Mouse (Mus musculus): ENCODE measurements around the gene Trit1.

The Trit1 gene

DNA sequence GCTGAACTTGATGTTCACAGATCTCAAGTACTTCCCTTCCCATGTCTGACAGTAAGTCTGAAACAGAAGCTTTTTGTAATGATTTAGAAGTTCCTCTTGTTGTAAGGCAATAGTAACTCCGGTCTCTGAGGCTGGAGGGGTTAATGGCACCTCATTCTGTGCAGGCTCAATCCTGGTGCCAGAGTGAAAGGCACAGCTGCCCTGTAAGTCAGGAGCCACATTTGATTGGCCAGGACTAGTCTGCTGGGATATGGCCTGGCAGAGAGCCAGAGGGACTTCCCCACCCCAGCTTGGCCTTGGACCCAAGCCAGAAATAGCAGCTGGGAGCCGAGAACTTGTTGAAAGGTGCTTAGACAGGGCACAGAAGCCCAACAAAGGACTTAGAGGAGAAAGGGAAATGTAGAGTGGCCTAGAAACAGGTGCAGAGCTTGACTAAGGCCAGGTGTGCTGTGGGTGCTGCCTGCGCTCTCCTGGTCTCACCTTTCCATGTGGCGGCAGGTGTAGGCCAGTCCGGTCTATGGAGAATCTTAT is 34.3 kb downstream of the Trit1 start:
- peak; percentile 45 to 50 for DNase-seq (ENCODE audit: low spot score in 2 of 2)

DNA sequence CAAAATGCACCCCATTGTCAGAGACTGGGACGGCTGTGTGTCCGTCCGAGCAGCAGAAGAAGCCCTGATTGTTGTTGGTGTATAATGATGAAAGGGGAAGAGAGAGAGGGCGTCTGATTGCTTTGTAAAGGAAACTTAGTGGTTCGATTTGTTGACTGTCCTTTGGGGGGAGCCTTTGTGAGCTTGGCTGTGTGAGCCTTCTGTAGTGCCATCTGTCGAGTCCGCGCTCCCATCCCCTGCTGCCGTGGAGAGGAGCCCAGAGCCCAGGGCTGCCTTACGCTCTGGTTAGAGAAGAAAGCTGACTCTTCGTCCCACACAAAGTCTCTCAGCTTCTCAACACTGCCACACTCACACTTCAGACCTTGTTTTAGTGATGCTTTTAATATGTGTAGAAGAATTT is 36.8 kb downstream of the Trit1 start:
- peak; percentile 58 to 62 for DNase-seq (ENCODE audit: low spot score in 2 of 2)

DNA sequence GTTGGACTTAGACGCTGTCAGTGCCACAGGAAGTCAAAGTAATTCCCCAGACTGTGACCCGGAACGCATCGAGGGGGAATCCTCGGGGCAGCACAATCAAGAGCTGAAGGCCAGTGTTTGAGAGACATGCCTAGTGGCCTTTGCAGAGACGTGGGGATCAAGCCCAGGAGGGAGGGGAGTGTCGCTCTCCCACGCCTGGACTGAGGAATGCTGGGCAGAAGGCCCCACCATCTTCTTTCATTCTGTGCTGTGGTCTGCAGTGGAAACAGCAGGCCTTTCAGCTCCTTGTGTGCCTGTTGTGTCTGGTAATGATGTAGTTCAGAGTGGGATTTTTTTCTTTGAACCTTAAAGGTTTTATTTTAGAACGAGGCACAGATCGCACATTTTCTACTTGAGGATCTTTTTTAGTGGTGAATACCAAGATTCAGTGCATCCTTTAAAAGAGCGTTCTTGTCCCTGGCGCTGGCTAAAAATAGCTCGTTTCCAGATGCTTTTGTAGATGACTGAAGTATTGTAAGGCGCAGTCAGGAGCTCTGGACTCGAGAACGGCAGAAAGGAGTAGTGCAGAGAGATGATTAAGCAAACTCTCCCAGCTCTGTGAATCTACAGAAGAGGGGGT is 37.9 kb downstream of the Trit1 start:
- peak; percentile 63 to 81 for DNase-seq (ENCODE audit: low spot score in 2 of 2)

DNA sequence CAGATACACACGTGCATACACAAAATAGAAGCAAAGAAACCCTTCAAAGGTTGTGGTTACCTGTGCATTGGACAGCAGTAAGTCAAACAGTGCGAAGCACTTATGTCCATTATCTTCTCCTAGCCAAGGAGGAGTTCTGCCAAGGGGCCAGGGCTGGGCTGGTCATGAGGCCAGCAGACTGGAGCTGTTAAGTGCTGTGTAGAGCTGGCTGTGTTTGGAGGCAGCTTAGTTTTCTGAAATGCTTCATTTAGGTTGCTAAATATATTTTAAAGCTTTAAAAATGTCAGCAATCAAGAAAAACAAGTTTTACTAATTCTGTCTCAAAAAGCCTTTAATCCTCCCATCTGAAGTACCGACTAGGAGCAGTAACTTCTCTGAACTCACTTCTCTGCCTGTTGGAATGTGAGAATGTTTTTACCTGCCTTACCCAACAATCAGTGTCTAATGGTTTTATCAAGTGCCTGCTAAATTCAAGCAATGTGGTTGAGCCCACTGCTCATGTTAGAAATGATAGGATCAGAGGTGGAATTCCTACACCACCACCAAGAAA is 40.2 kb downstream of the Trit1 start:
- DNase-seq (ENCODE audit: low spot score in 2 of 2) = no peak

GRCm38 (mm10) chr4:123057957-123058356 is 41.6 kb downstream of the Trit1 start:
- DNase-seq (ENCODE audit: low spot score in 2 of 2) = no peak

- DNase-seq (ENCODE audit: low spot score in 2 of 2) = no peak
Observed at GRCm38 (mm10) chr4:123061744-123062143, 45.3 kb downstream of the Trit1 start.

- DNase-seq (ENCODE audit: low spot score in 2 of 2) = no peak
Observed at GRCm38 (mm10) chr4:123068646-123069045, 52.2 kb downstream of the Trit1 start.

- DNase-seq (ENCODE audit: low spot score in 2 of 2) = no peak
Observed at GRCm38 (mm10) chr4:123071266-123071966, 55.0 kb downstream of the Trit1 start.

DNA sequence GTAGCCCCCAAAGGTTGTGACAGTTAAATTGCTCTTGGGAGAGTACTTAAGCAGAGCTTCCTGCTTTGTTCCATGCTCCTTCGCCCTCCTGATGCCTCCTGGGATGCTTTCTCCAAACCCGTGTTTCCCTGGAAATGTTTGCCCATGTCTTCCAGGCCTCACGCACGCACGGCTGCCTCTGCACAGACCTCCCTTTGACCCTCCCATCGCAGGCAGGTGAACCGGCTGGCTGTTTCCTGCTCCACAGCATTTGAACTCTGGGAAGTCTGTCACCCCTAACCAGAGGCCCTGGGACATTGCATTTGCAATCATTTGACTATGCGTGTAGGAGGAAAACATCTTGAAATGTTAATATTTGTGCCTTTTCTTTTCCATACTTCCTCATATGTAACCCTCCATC is 60.5 kb downstream of the Trit1 start:
- DNase-seq (ENCODE audit: low spot score in 2 of 2) = no peak

DNA sequence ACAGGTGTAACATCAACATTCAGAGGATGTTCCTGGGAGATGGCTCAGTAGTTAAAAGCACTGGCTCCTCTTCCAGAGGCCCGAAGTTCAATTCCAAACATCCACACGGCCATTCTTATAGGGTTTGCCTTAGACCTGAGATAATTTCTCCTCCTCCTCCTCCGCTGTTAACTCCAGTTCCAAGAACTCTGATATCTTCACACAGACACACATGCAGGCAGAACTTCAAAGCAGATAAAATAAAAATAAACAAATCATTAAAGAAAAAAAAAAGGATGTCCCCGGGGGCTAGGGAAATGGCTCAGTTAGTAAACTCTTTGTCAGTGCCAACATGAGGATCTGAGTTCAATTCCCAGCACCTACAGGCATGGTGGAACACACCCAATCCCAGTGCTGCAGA is 61.8 kb downstream of the Trit1 start:
- no peak for DNase-seq (ENCODE audit: low spot score in 2 of 2)

- DNase-seq (ENCODE audit: low spot score in 2 of 2) = peak; percentile 32 to 44
Observed at GRCm38 (mm10) chr4:123080791-123081190, 64.4 kb downstream of the Trit1 start.

DNA sequence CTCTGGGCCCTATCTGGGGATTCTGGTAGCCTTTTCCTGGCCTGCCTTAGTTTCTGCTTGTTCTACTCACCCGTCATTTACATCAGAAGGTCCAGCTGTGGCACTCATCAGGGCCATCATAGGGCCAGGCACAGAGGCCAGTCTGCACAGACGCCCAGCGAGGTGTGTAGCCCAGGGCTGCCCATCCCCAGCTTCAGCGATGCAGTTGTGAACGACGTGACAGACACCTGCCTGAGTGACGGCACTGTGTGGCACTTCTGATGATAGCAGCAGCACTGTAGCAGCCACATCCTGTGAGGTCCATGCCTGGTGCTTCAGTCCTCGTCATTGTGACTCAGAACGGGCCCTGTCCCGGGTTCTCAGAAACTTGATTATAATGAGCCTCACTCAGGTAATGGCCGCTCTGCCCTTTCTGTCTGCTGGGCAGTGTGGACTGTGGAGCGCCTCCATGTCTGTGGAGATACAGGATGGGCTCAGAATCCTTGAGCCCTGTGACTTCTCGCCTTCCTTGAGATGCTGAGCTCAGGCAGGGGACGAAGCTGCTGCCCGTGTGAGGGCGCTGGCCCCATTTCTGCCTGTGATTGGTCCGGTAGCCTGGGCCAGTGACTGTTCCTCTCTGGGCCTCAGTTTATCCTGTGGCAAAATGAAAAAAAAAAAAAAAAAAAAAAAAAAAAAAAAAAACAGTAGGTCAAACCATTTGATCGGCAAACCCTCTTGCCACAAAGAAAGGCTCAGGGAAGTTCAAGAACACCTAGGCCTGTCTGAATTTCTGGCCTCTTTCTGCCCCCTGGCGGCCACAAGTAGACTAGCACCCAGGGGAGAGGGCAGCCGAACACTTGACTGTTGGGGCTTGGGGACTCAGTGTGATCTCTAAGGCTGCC is 66.1 kb downstream of the Trit1 start:
- peak in 1 of 2 experiments; percentile 30 for DNase-seq (ENCODE audit: low spot score in 2 of 2)

- no peak for DNase-seq (ENCODE audit: low spot score in 2 of 2)
Observed at GRCm38 (mm10) chr4:123083323-123083902, 67.0 kb downstream of the Trit1 start.

- DNase-seq (ENCODE audit: low spot score in 2 of 2) = no peak
Observed at GRCm38 (mm10) chr4:123085290-123085689, 68.9 kb downstream of the Trit1 start.

- no peak for DNase-seq (ENCODE audit: low spot score in 2 of 2)
Observed at GRCm38 (mm10) chr4:123086381-123086780, 70.0 kb downstream of the Trit1 start.

DNA sequence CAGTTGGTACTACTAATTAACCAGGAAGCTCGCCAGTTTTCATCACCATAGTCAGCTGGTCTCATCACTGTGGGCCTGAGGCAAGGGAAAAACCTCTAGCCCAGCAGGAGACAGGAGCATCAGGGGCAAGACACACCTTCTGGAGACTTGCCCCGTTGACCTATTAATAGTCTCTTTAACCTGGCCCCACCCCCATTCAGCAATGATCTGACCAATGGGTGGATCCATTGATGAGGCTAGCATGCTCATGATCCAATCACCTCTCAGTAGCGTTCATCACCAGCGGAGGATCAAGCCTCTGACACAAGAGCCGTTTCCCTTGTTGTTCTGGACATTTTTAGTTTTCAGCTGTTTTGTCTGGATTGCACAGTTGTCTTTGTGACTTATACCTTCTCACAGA is 76.2 kb downstream of the Trit1 start:
- no peak for DNase-seq (ENCODE audit: low spot score in 2 of 2)

- DNase-seq (ENCODE audit: low spot score in 2 of 2) = no peak
Observed at GRCm38 (mm10) chr4:123093064-123093776, 76.8 kb downstream of the Trit1 start.

GRCm38 (mm10) chr4:123093869-123094268 is 77.5 kb downstream of the Trit1 start:
- DNase-seq (ENCODE audit: low spot score in 2 of 2) = no peak

Data from right cerebral cortex, postnatal 36 days (tissue).